Mouse (Mus musculus): Measurements from ENCODE around the gene Dnm2. TPM values are rescaled to one million over a fixed set of nuclear protein-coding genes. Genes with fewer than 3 reads are reported as not detected.
A peak's percentile ranks its signal among the peaks of the same experiment; 100 is the strongest.

Gene Dnm2
- 60.8 and 67.9 TPM in 2 replicates for polyA plus RNA-seq (2012; rRNA removed)

GRCm38 (mm10) chr9:21424631-21425555, at the start of gene Dnm2:
Dnm2 (plus strand) TSS chr9:21424908.
- TF ChIP-seq POLR2A (IDR thresholded peaks at IDR 0.05; ENCODE audit: extremely low read depth, insufficient read depth, low read length) (peak; percentile 50), CTCF (IDR thresholded peaks at IDR 0.05; ENCODE audit: extremely low read depth, insufficient read depth, low read length) (no peak)
- Histone ChIP-seq H3K4me3 (ENCODE audit: insufficient read depth, low read length) (peak within 1 kb of the TSS; percentile 77), H3K4me1 (ENCODE audit: control insufficient read depth, insufficient read depth, low read length) (peaks cover 16% of the 10 kb centered on the region), H3K27ac (ENCODE audit: insufficient read depth, low read length) (peak within 1 kb of the TSS; percentile 69)

DNA sequence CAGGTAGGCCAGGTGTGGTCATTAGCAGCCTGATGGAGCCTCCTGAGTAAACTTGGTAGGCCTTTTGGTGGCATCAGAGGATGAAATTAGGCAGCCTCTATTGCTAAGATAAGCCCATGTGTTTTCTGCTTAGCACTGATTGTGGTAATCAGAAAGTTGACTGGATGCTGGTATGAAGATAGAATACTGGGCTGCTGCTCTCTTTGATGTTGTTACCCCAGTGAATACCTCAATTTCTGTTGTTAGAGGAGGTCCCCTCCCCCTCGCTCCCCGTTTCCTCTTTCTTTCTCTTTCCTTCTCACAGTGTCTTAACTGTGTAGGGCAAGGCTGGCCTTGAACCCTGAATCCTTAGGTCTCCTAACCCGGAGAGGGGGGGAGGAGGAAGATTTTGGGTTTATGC, 45.5 kb upstream of the Dnm2 start:
- peaks cover 5% of the 10 kb centered on the region for H3K4me1 ChIP-seq (ENCODE audit: control insufficient read depth, insufficient read depth, low read length)
- H3K27ac ChIP-seq (ENCODE audit: insufficient read depth, low read length), result no peak overlapping the region
- TF ChIP-seq CTCF (IDR thresholded peaks at IDR 0.05; ENCODE audit: extremely low read depth, insufficient read depth, low read length), result no peak
- no peak for TF ChIP-seq POLR2A (IDR thresholded peaks at IDR 0.05; ENCODE audit: extremely low read depth, insufficient read depth, low read length)
- H3K4me3 ChIP-seq (ENCODE audit: insufficient read depth, low read length), result no peak overlapping the region

GRCm38 (mm10) chr9:21380868-21381267, 43.8 kb upstream of the Dnm2 start:
- no peak for TF ChIP-seq POLR2A (IDR thresholded peaks at IDR 0.05; ENCODE audit: extremely low read depth, insufficient read depth, low read length)
- TF ChIP-seq CTCF (IDR thresholded peaks at IDR 0.05; ENCODE audit: extremely low read depth, insufficient read depth, low read length), result 0 out of 2 replicates have a peak, but pooled peaks have one; percentile 11
- no peak overlapping the region for H3K27ac ChIP-seq (ENCODE audit: insufficient read depth, low read length)
- H3K4me3 ChIP-seq (ENCODE audit: insufficient read depth, low read length), result no peak overlapping the region
- peaks cover 9% of the 10 kb centered on the region for H3K4me1 ChIP-seq (ENCODE audit: control insufficient read depth, insufficient read depth, low read length)

DNA sequence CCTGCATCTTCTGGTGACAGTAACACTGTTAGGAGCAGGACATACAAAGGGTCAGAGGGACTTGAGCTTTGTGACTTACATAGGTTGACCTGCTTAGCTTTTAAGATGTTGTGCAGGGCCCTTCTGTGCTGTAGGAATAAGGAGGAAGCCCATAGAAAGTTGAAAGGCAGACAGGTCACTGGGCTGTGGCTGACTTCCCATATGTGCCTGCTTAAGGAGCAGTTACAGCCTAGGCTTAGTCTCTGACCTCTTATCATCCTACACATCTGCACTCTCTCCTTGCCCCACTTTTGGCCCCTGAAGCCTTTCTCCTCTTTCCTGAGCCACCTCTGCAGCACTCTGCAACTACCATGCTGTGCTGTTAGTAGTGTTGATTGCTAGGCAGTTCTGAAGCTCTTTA, 40.7 kb upstream of the Dnm2 start:
- TF ChIP-seq POLR2A (IDR thresholded peaks at IDR 0.05; ENCODE audit: extremely low read depth, insufficient read depth, low read length) (no peak), CTCF (IDR thresholded peaks at IDR 0.05; ENCODE audit: extremely low read depth, insufficient read depth, low read length) (no peak)
- Histone ChIP-seq H3K27ac (ENCODE audit: insufficient read depth, low read length) (no peak overlapping the region), H3K4me1 (ENCODE audit: control insufficient read depth, insufficient read depth, low read length) (peaks cover 6% of the 10 kb centered on the region), H3K4me3 (ENCODE audit: insufficient read depth, low read length) (no peak overlapping the region)

DNA sequence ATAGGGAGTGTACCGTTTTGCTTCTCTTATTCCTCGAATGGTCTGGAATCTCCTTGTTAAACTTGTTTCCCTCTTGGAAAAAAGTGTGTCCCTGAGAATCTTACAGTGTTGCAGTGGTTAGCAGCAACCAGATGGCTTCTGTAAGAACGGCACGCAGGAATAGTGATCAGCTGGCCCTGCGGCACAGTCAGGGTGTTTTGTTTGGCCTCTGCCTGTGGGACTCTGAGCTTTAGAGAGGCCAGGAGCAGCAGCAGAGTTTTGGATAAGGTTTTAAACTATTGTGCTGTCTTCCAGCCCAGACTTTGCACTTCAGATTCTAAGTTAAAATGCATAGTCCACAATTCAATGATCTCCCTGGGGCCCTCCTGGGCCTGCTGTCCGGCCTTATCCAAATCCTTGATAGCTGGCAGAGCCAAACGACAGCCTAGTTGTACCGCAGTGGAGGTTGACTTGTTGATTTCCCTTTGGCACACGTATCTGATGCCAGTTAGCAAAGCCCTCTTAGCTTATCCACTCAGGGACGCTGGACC, 32.0 kb upstream of the Dnm2 start:
- Histone ChIP-seq H3K27ac (ENCODE audit: insufficient read depth, low read length) (no peak overlapping the region), H3K4me3 (ENCODE audit: insufficient read depth, low read length) (no peak overlapping the region), H3K4me1 (ENCODE audit: control insufficient read depth, insufficient read depth, low read length) (no peaks in the 10 kb centered on the region)
- TF ChIP-seq POLR2A (IDR thresholded peaks at IDR 0.05; ENCODE audit: extremely low read depth, insufficient read depth, low read length), result no peak
- TF ChIP-seq CTCF (IDR thresholded peaks at IDR 0.05; ENCODE audit: extremely low read depth, insufficient read depth, low read length), result no peak

GRCm38 (mm10) chr9:21395692-21396091, 29.0 kb upstream of the Dnm2 start:
- Histone ChIP-seq H3K4me3 (ENCODE audit: insufficient read depth, low read length) (no peak overlapping the region), H3K4me1 (ENCODE audit: control insufficient read depth, insufficient read depth, low read length) (no peaks in the 10 kb centered on the region), H3K27ac (ENCODE audit: insufficient read depth, low read length) (no peak overlapping the region)
- TF ChIP-seq CTCF (IDR thresholded peaks at IDR 0.05; ENCODE audit: extremely low read depth, insufficient read depth, low read length), result no peak
- no peak for TF ChIP-seq POLR2A (IDR thresholded peaks at IDR 0.05; ENCODE audit: extremely low read depth, insufficient read depth, low read length)

DNA sequence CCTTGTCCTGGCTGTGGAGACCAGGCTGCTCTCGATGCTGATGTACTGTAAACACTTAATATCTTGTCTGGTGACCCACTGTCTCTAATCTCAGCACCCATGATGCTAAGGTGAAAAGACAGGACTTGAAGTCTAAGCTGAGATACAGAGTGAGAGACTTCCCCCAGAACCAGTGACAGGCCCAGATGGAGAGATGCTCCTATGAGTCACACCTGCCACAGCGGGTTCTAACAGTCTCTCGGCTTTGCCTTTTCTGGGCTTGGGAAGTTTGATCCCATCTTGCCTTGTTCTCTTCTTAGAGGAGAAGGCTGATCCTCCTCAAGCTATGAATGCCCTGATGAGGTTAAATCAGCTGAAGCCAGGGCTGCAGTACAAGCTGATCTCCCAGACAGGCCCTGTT, 27.5 kb upstream of the Dnm2 start:
- TF ChIP-seq POLR2A (IDR thresholded peaks at IDR 0.05; ENCODE audit: extremely low read depth, insufficient read depth, low read length) (no peak), CTCF (IDR thresholded peaks at IDR 0.05; ENCODE audit: extremely low read depth, insufficient read depth, low read length) (no peak)
- no peak overlapping the region for H3K4me3 ChIP-seq (ENCODE audit: insufficient read depth, low read length)
- no peaks in the 10 kb centered on the region for H3K4me1 ChIP-seq (ENCODE audit: control insufficient read depth, insufficient read depth, low read length)
- H3K27ac ChIP-seq (ENCODE audit: insufficient read depth, low read length), result no peak overlapping the region

DNA sequence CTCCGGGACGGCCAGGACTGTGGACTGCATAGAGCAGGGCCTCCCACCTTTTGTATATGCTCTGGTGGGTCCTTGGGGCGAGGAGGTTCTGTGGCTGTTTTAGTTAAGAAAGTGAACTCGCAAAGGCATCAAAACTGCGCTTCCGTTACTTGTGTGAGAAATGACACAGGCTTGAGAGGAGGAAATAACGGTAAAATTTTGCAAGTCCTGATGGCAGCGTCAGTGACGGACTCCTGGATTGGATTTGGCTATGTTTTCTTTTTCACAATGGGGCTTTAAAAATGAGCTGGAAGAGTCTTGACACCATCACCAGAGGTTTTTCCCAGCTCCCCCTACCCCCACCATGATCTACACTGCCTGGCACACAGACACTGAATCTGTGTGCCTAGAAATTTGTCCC, 23.7 kb upstream of the Dnm2 start:
- Histone ChIP-seq H3K4me1 (ENCODE audit: control insufficient read depth, insufficient read depth, low read length) (no peaks in the 10 kb centered on the region), H3K4me3 (ENCODE audit: insufficient read depth, low read length) (no peak overlapping the region), H3K27ac (ENCODE audit: insufficient read depth, low read length) (no peak overlapping the region)
- TF ChIP-seq POLR2A (IDR thresholded peaks at IDR 0.05; ENCODE audit: extremely low read depth, insufficient read depth, low read length), result no peak
- no peak for TF ChIP-seq CTCF (IDR thresholded peaks at IDR 0.05; ENCODE audit: extremely low read depth, insufficient read depth, low read length)

- no peak for TF ChIP-seq POLR2A (IDR thresholded peaks at IDR 0.05; ENCODE audit: extremely low read depth, insufficient read depth, low read length)
- no peak for TF ChIP-seq CTCF (IDR thresholded peaks at IDR 0.05; ENCODE audit: extremely low read depth, insufficient read depth, low read length)
- H3K4me3 ChIP-seq (ENCODE audit: insufficient read depth, low read length), result no peak overlapping the region
- H3K27ac ChIP-seq (ENCODE audit: insufficient read depth, low read length), result no peak overlapping the region
- H3K4me1 ChIP-seq (ENCODE audit: control insufficient read depth, insufficient read depth, low read length), result no peaks in the 10 kb centered on the region
These were observed 21.9 kb upstream of the Dnm2 start for GRCm38 (mm10) chr9:21402764-21403253.
